Mouse (Mus musculus) forebrain, postnatal 0 days (tissue): Measurements from ENCODE around the gene Igf1r. TPM values are rescaled to one million over a fixed set of nuclear protein-coding genes. Genes with fewer than 3 reads are reported as not detected.
A peak's percentile ranks its signal among the peaks of the same experiment; 100 is the strongest.
"Not testable (repeated sequence)": the region's sequence is repeated elsewhere in the genome, so short reads cannot be mapped to it uniquely, and the experiment has no call there.

Experiments used
- ATAC-seq: fragments of 200-750 bp; cut with Nextera tagmentation; 2 replicates; pipeline ENCODE4 v1.8.0; 2017; ENCODE audit warnings: mild to moderate bottlenecking, moderate library complexity
- DNase-seq: peaks from one replicate; pipeline ENCODE4 v3.0.0-alpha.2; 2015
- H3K27ac ChIP-seq: fragments of 300-500 bp; sonication (generic); 2 replicates; pipeline ENCODE4 v1.5.1; 2014; ENCODE audit warnings: low read depth, mild to moderate bottlenecking, antibody characterized with exemption, low read length, moderate library complexity, mixed read lengths
- H3K27me3 ChIP-seq: fragments of 300-500 bp; sonication (generic); 2 replicates; pipeline ENCODE4 v1.6.1; 2014; ENCODE audit warnings: mild to moderate bottlenecking, low read length, mixed read lengths; ENCODE audit not compliant: insufficient read depth
- H3K36me3 ChIP-seq: fragments of 300-500 bp; sonication (generic); 2 replicates; pipeline ENCODE4 v1.6.1; 2014; ENCODE audit warnings: mild to moderate bottlenecking, moderate library complexity; ENCODE audit not compliant: insufficient read depth
- H3K4me1 ChIP-seq: fragments of 300-500 bp; sonication (generic); 2 replicates; pipeline ENCODE4 v1.6.1; 2014; ENCODE audit warnings: antibody characterized with exemption; ENCODE audit not compliant: insufficient read depth
- H3K4me2 ChIP-seq: fragments of 300-500 bp; sonication (generic); 2 replicates; pipeline ENCODE4 v1.6.1; 2014; ENCODE audit warnings: low read depth, mild to moderate bottlenecking, moderate library complexity
- H3K4me3 ChIP-seq: fragments of 300-500 bp; sonication (generic); 2 replicates; pipeline ENCODE4 v1.5.1; 2014; ENCODE audit warnings: low read depth, low read length, mixed read lengths
- H3K9ac ChIP-seq: fragments of 300-500 bp; sonication (generic); 2 replicates; pipeline ENCODE4 v1.6.1; 2014; ENCODE audit warnings: mild to moderate bottlenecking
- H3K9me3 ChIP-seq: fragments of 300-500 bp; sonication (generic); 2 replicates; pipeline ENCODE4 v1.6.1; 2016; ENCODE audit warnings: low read length
- CTCF ChIP-seq: sonication (generic); IDR thresholded peaks from 2 replicates; pipeline ENCODE4 v1.5.1; 2016; ENCODE audit warnings: antibody characterized with exemption, control low read depth, low read depth
- WGBS: fragments of 180-500 bp; shearing (Covaris S2); extraction: QIAGEN DNeasy Blood & Tissue Kit; methylation state at CpG from one replicate; pipeline ENCODE4 v1.1.7; 2014; 5-methylcytosine and 5-hydroxymethylcytosine counted together
- polyA plus RNA-seq: library from polyadenylated mRNA; unstranded; fragments of >200 nt; fragmentation: Nextera tagmentation; extraction: Ambion mirVana; gene quantifications from 2 replicates; pipeline ENCODE4 v1.2.1, GENCODE M21; 2015
- total RNA-seq: library from RNA; depleted of rRNA; stranded (reverse); fragments of >200 nt; gene quantifications from 2 replicates; pipeline ENCODE4 v1.2.3, GENCODE M21; 2014

Gene Igf1r
- total and polyA plus RNA-seq, 2 experiments from 2014 or later, result 12.8 to 37.8 TPM

GRCm38 (mm10) chr7:68270551-68270950 is 317.9 kb downstream of the Igf1r start:
- no peak overlapping the region for H3K4me3 ChIP-seq
- DNase-seq (no peak), ATAC-seq (no peak)
- no peaks in the 10 kb centered on the region for H3K9me3 ChIP-seq
- TF ChIP-seq CTCF, result no peak
- no peak overlapping the region for H3K4me2 ChIP-seq
- no peak overlapping the region for H3K27ac ChIP-seq
- H3K27me3 ChIP-seq, result no peaks in the 10 kb centered on the region; the same call in 1 of the 2 replicates
- WGBS, result 57% methylated on average over 4 of the region's 4 CpGs
- H3K4me1 ChIP-seq, result no peaks in the 10 kb centered on the region
- H3K9ac ChIP-seq, result no peak overlapping the region
- H3K36me3 ChIP-seq, result no peaks in the 10 kb centered on the region

- no peak overlapping the region for H3K9ac ChIP-seq
- no peaks in the 10 kb centered on the region; the same call in none of the 2 replicates for H3K27me3 ChIP-seq
- no peak overlapping the region for H3K4me2 ChIP-seq
- no peaks in the 10 kb centered on the region for H3K36me3 ChIP-seq
- no peaks in the 10 kb centered on the region for H3K9me3 ChIP-seq
- H3K4me1 ChIP-seq, result peaks cover 7% of the 10 kb centered on the region; the same call in 1 of the 2 replicates
- no peak overlapping the region for H3K27ac ChIP-seq
- no peak for ATAC-seq
- H3K4me3 ChIP-seq, result no peak overlapping the region
- no peak for DNase-seq
- WGBS, result 88% methylated on average over 6 of the region's 6 CpGs
- TF ChIP-seq CTCF, result no peak
Measured at GRCm38 (mm10) chr7:68271816-68272215, 319.2 kb downstream of the Igf1r start.

- Histone ChIP-seq H3K36me3 (no peaks in the 10 kb centered on the region), H3K4me3 (no peak overlapping the region), H3K4me1 (peaks cover 7% of the 10 kb centered on the region; the same call in 1 of the 2 replicates), H3K27me3 (no peaks in the 10 kb centered on the region; the same call in none of the 2 replicates), H3K9ac (no peak overlapping the region), H3K9me3 (no peaks in the 10 kb centered on the region), H3K4me2 (no peak overlapping the region), H3K27ac (no peak overlapping the region)
- TF ChIP-seq CTCF, result no peak
- ATAC-seq, result no peak
- no peak for DNase-seq
- 87% methylated on average over 10 of the region's 10 CpGs for WGBS
Measured at GRCm38 (mm10) chr7:68272607-68273006, 320.0 kb downstream of the Igf1r start.

GRCm38 (mm10) chr7:68273515-68273914 is 320.9 kb downstream of the Igf1r start, which contains the start of gene Fam169b:
Gene Fam169b (plus strand): TSS chr7:68273839.
- no peak within 1 kb of the TSS for H3K4me3 ChIP-seq
- no peak for TF ChIP-seq CTCF
- no peaks in the 10 kb centered on the region for H3K36me3 ChIP-seq
- DNase-seq, result no peak
- H3K4me2 ChIP-seq, result no peak within 1 kb of the TSS
- no peak within 1 kb of the TSS for H3K9ac ChIP-seq
- no peak within 1 kb of the TSS for H3K27ac ChIP-seq
- no peaks in the 10 kb centered on the region; the same call in none of the 2 replicates for H3K27me3 ChIP-seq
- peaks cover 7% of the 10 kb centered on the region; the same call in 1 of the 2 replicates for H3K4me1 ChIP-seq
- H3K9me3 ChIP-seq, result no peaks in the 10 kb centered on the region
- no peak for ATAC-seq

GRCm38 (mm10) chr7:68274218-68274617 is 321.6 kb downstream of the Igf1r start:
- no peak for TF ChIP-seq CTCF

GRCm38 (mm10) chr7:68274951-68275350 is 322.3 kb downstream of the Igf1r start:
- H3K27me3 ChIP-seq, result no peaks in the 10 kb centered on the region; the same call in none of the 2 replicates
- no peak overlapping the region for H3K27ac ChIP-seq
- H3K9ac ChIP-seq, result no peak overlapping the region
- WGBS, result 70% methylated on average over 9 of the region's 9 CpGs
- DNase-seq, result no peak
- H3K4me2 ChIP-seq, result no peak overlapping the region
- H3K36me3 ChIP-seq, result no peaks in the 10 kb centered on the region
- no peak for ATAC-seq
- H3K4me1 ChIP-seq, result peaks cover 7% of the 10 kb centered on the region; the same call in 1 of the 2 replicates
- H3K4me3 ChIP-seq, result no peak overlapping the region
- no peaks in the 10 kb centered on the region for H3K9me3 ChIP-seq
- no peak for TF ChIP-seq CTCF

More at GRCm38 (mm10) chr7:68274218-68274617, 321.6 kb downstream of the Igf1r start:
- peaks cover 7% of the 10 kb centered on the region; the same call in 1 of the 2 replicates for H3K4me1 ChIP-seq
- 51% methylated on average over 2 of the region's 2 CpGs for WGBS
- H3K9ac ChIP-seq, result no peak overlapping the region
- DNase-seq (no peak), ATAC-seq (no peak)
- H3K4me2 ChIP-seq, result no peak overlapping the region
- no peaks in the 10 kb centered on the region for H3K36me3 ChIP-seq
- H3K27me3 ChIP-seq, result no peaks in the 10 kb centered on the region; the same call in none of the 2 replicates
- H3K4me3 ChIP-seq, result no peak overlapping the region
- no peaks in the 10 kb centered on the region for H3K9me3 ChIP-seq
- no peak overlapping the region for H3K27ac ChIP-seq

- H3K27ac ChIP-seq, H3K36me3 ChIP-seq, H3K9me3 ChIP-seq, DNase-seq, H3K27me3 ChIP-seq, ATAC-seq, H3K9ac ChIP-seq, H3K4me1 ChIP-seq: not testable (repeated sequence)
- peak overlapping the region; percentile 16; the same call in 1 of the 2 replicates for H3K4me3 ChIP-seq
- peak overlapping the region; percentile 55 for H3K4me2 ChIP-seq
- 50% methylated on average over 9 of the region's 9 CpGs for WGBS
Measured at GRCm38 (mm10) chr7:68275445-68275837, 322.8 kb downstream of the Igf1r start.
